Mouse (Mus musculus): ENCODE data around the gene Ybx2. TPM values are rescaled to one million over a fixed set of nuclear protein-coding genes. Genes with fewer than 3 reads are reported as not detected.

Gene Ybx2
- 2.0 and 2.6 TPM in 2 replicates for polyA plus RNA-seq (2016; fragmentation: Nextera tagmentation; extraction: Ambion mirVana)

GRCm38 (mm10) chr11:69935137-69935879 lies at the start of gene Ybx2:
Gene Ybx2 (plus strand): TSS chr11:69935796.
- H3K27me3 ChIP-seq (replicated peaks), result peaks cover 44% of the 10 kb centered on the region
- peak within 1 kb of the TSS; percentile 75 for H3K9ac ChIP-seq
- WGBS, result 2% methylated on average over 60 of the region's 62 CpGs

GRCm38 (mm10) chr11:69886907-69887635 lies 48.5 kb upstream of the Ybx2 start:
- WGBS, result 38% methylated on average over 8 of the region's 8 CpGs
- Histone ChIP-seq H3K4me3 (no peak overlapping the region), H3K9me3 (replicated peaks) (no peaks in the 10 kb centered on the region), H3K27ac (ENCODE audit: poor library complexity, severe bottlenecking) (no peak overlapping the region), H3K36me3 (no peaks in the 10 kb centered on the region), H3K4me2 (no peak overlapping the region), H3K9ac (no peak overlapping the region), H3K4me1 (replicated peaks) (peaks cover 52% of the 10 kb centered on the region), H3K27me3 (replicated peaks) (no peaks in the 10 kb centered on the region)
- ATAC-seq (ENCODE audit: insufficient number of reproducible peaks, low FRiP score), result peak; percentile 46; the same call in 1 of the 2 replicates

More at GRCm38 (mm10) chr11:69935137-69935879, at the start of gene Ybx2:
- Histone ChIP-seq H3K4me2 (peak within 1 kb of the TSS; percentile 98), H3K27ac (ENCODE audit: poor library complexity, severe bottlenecking) (no peak within 1 kb of the TSS), H3K4me1 (replicated peaks) (peaks cover 28% of the 10 kb centered on the region), H3K9me3 (replicated peaks) (no peaks in the 10 kb centered on the region), H3K36me3 (no peaks in the 10 kb centered on the region), H3K4me3 (peak within 1 kb of the TSS; percentile 59)
- ATAC-seq (ENCODE audit: insufficient number of reproducible peaks, low FRiP score), result peak; percentile 94

- 0 out of 2 replicates have a peak overlapping the region, but pooled peaks have one; percentile 1 for H3K27ac ChIP-seq (ENCODE audit: poor library complexity, severe bottlenecking)
- peaks cover 30% of the 10 kb centered on the region for H3K4me1 ChIP-seq (replicated peaks)
- WGBS, result 16% methylated on average over 4 of the region's 4 CpGs
- no peak overlapping the region for H3K4me3 ChIP-seq
- no peak overlapping the region for H3K4me2 ChIP-seq
- H3K9me3 ChIP-seq (replicated peaks), result no peaks in the 10 kb centered on the region
- H3K36me3 ChIP-seq, result no peaks in the 10 kb centered on the region
- no peaks in the 10 kb centered on the region for H3K27me3 ChIP-seq (replicated peaks)
- 0 out of 2 replicates have a peak, but pooled peaks have one; percentile 9 for ATAC-seq (ENCODE audit: insufficient number of reproducible peaks, low FRiP score)
- no peak overlapping the region for H3K9ac ChIP-seq
Observed at GRCm38 (mm10) chr11:69891482-69891881, 44.1 kb upstream of the Ybx2 start.

GRCm38 (mm10) chr11:69894671-69895070 lies 40.9 kb upstream of the Ybx2 start:
- no peak overlapping the region for H3K9ac ChIP-seq
- no peak overlapping the region for H3K27ac ChIP-seq (ENCODE audit: poor library complexity, severe bottlenecking)
- no peak for ATAC-seq (ENCODE audit: insufficient number of reproducible peaks, low FRiP score)
- no peaks in the 10 kb centered on the region for H3K36me3 ChIP-seq
- no peak overlapping the region for H3K4me3 ChIP-seq
- 74% methylated on average over 5 of the region's 5 CpGs for WGBS
- no peak overlapping the region for H3K4me2 ChIP-seq
- H3K9me3 ChIP-seq (replicated peaks), result no peaks in the 10 kb centered on the region
- no peaks in the 10 kb centered on the region for H3K27me3 ChIP-seq (replicated peaks)
- peaks cover 41% of the 10 kb centered on the region for H3K4me1 ChIP-seq (replicated peaks)

GRCm38 (mm10) chr11:69895291-69895690 lies 40.3 kb upstream of the Ybx2 start, which contains the start of gene Acap1:
Gene Acap1 (minus strand): TSS chr11:69895539.
- WGBS, result 75% methylated on average over 4 of the region's 4 CpGs
- H3K9ac ChIP-seq, result no peak within 1 kb of the TSS

GRCm38 (mm10) chr11:69899870-69900269 lies 35.7 kb upstream of the Ybx2 start:
- no peaks in the 10 kb centered on the region for H3K27me3 ChIP-seq (replicated peaks)
- peak overlapping the region; percentile 96; the same call in 1 of the 2 replicates for H3K4me3 ChIP-seq
- H3K27ac ChIP-seq (ENCODE audit: poor library complexity, severe bottlenecking), result no peak overlapping the region
- H3K4me1 ChIP-seq (replicated peaks), result peaks cover 37% of the 10 kb centered on the region
- no peak for ATAC-seq (ENCODE audit: insufficient number of reproducible peaks, low FRiP score)
- H3K9ac ChIP-seq, result peak overlapping the region; percentile 55
- peaks cover 15% of the 10 kb centered on the region for H3K36me3 ChIP-seq
- 25% methylated on average over 4 of the region's 4 CpGs for WGBS
- no peaks in the 10 kb centered on the region for H3K9me3 ChIP-seq (replicated peaks)
- peak overlapping the region; percentile 96 for H3K4me2 ChIP-seq

More at GRCm38 (mm10) chr11:69895291-69895690, 40.3 kb upstream of the Ybx2 start, which contains the start of gene Acap1:
- Histone ChIP-seq H3K27me3 (replicated peaks) (no peaks in the 10 kb centered on the region), H3K4me3 (no peak within 1 kb of the TSS), H3K27ac (ENCODE audit: poor library complexity, severe bottlenecking) (no peak within 1 kb of the TSS), H3K4me1 (replicated peaks) (peaks cover 40% of the 10 kb centered on the region), H3K36me3 (no peaks in the 10 kb centered on the region), H3K9me3 (replicated peaks) (no peaks in the 10 kb centered on the region), H3K4me2 (no peak within 1 kb of the TSS)
- ATAC-seq (ENCODE audit: insufficient number of reproducible peaks, low FRiP score), result no peak

- Histone ChIP-seq H3K4me3 (peak within 1 kb of the TSS; percentile 96), H3K36me3 (peaks cover 23% of the 10 kb centered on the region), H3K4me2 (peak within 1 kb of the TSS; percentile 96), H3K27ac (ENCODE audit: poor library complexity, severe bottlenecking) (peak within 1 kb of the TSS; percentile 97), H3K9me3 (replicated peaks) (no peaks in the 10 kb centered on the region), H3K9ac (peak within 1 kb of the TSS; percentile 99), H3K4me1 (replicated peaks) (peaks cover 37% of the 10 kb centered on the region), H3K27me3 (replicated peaks) (no peaks in the 10 kb centered on the region)
- under 1% methylated on average over 38 of the region's 38 CpGs for WGBS
- peak; percentile 92 for ATAC-seq (ENCODE audit: insufficient number of reproducible peaks, low FRiP score)
Observed at GRCm38 (mm10) chr11:69900471-69901405, 34.9 kb upstream of the Ybx2 start, which contains the start of the genes 2810408A11Rik and Neurl4. Gene 2810408A11Rik (minus strand): TSS chr11:69900987. Gene Neurl4 (plus strand): TSS chr11:69901072.

GRCm38 (mm10) chr11:69901406-69901846 lies 34.2 kb upstream of the Ybx2 start:
- no peaks in the 10 kb centered on the region for H3K9me3 ChIP-seq (replicated peaks)
- peak overlapping the region; percentile 97 for H3K27ac ChIP-seq (ENCODE audit: poor library complexity, severe bottlenecking)
- peak; percentile 77 for ATAC-seq (ENCODE audit: insufficient number of reproducible peaks, low FRiP score)
- H3K4me2 ChIP-seq, result peak overlapping the region; percentile 96
- H3K4me3 ChIP-seq, result peak overlapping the region; percentile 96
- WGBS, result under 1% methylated on average over 42 of the region's 42 CpGs
- H3K36me3 ChIP-seq, result peaks cover 30% of the 10 kb centered on the region
- no peaks in the 10 kb centered on the region for H3K27me3 ChIP-seq (replicated peaks)
- H3K9ac ChIP-seq, result peak overlapping the region; percentile 99
- peaks cover 37% of the 10 kb centered on the region for H3K4me1 ChIP-seq (replicated peaks)

- no peak for ATAC-seq (ENCODE audit: insufficient number of reproducible peaks, low FRiP score)
- peak overlapping the region; percentile 96 for H3K4me3 ChIP-seq
- H3K27ac ChIP-seq (ENCODE audit: poor library complexity, severe bottlenecking), result peak overlapping the region; percentile 97
- no peaks in the 10 kb centered on the region for H3K27me3 ChIP-seq (replicated peaks)
- H3K4me1 ChIP-seq (replicated peaks), result peaks cover 37% of the 10 kb centered on the region
- no peaks in the 10 kb centered on the region for H3K9me3 ChIP-seq (replicated peaks)
- peak overlapping the region; percentile 99 for H3K9ac ChIP-seq
- peak overlapping the region; percentile 96 for H3K4me2 ChIP-seq
- peaks cover 36% of the 10 kb centered on the region for H3K36me3 ChIP-seq
- WGBS, result under 1% methylated on average over 39 of the region's 39 CpGs
Observed at GRCm38 (mm10) chr11:69901993-69902392, 33.6 kb upstream of the Ybx2 start.

GRCm38 (mm10) chr11:69902972-69903371 lies 32.6 kb upstream of the Ybx2 start:
- Histone ChIP-seq H3K36me3 (peaks cover 46% of the 10 kb centered on the region), H3K4me3 (peak overlapping the region; percentile 96), H3K27ac (ENCODE audit: poor library complexity, severe bottlenecking) (no peak overlapping the region), H3K27me3 (replicated peaks) (no peaks in the 10 kb centered on the region), H3K9ac (peak overlapping the region; percentile 99), H3K9me3 (replicated peaks) (no peaks in the 10 kb centered on the region), H3K4me1 (replicated peaks) (peaks cover 37% of the 10 kb centered on the region), H3K4me2 (peak overlapping the region; percentile 96)
- 87% methylated on average over 13 of the region's 13 CpGs for WGBS
- no peak for ATAC-seq (ENCODE audit: insufficient number of reproducible peaks, low FRiP score)

Data from heart, embryonic 12.5 days (tissue).